Mouse (Mus musculus): ENCODE results near the gene Cdr1.

Cdr1 gene

GRCm38 (mm10) chrX:61185458-61185857 is at the start of gene Cdr1:
Cdr1 (minus strand) TSS chrX:61185558.
- DNase-seq (ENCODE audit: low spot score): no peak

GRCm38 (mm10) chrX:61185869-61186268 is 511 bp upstream of the Cdr1 start:
- no peak for DNase-seq (ENCODE audit: low spot score)

- DNase-seq (ENCODE audit: low spot score): peak; percentile 8
Observed at GRCm38 (mm10) chrX:61166519-61166918, 18.8 kb downstream of the Cdr1 start.

- DNase-seq (ENCODE audit: low spot score): no peak
Observed at GRCm38 (mm10) chrX:61161249-61161648, 24.1 kb downstream of the Cdr1 start.

GRCm38 (mm10) chrX:61154657-61155256 is 30.6 kb downstream of the Cdr1 start:
- DNase-seq (ENCODE audit: low spot score): no peak

GRCm38 (mm10) chrX:61154246-61154645 is 31.1 kb downstream of the Cdr1 start:
- no peak for DNase-seq (ENCODE audit: low spot score)

- DNase-seq (ENCODE audit: low spot score): no peak
Observed at GRCm38 (mm10) chrX:61146569-61146968, 38.8 kb downstream of the Cdr1 start.

- no peak for DNase-seq (ENCODE audit: low spot score)
Observed at GRCm38 (mm10) chrX:61145416-61145815, 39.9 kb downstream of the Cdr1 start.

- no peak for DNase-seq (ENCODE audit: low spot score)
Observed at GRCm38 (mm10) chrX:61134592-61134991, 50.8 kb downstream of the Cdr1 start.

Data from adipocyte (in vitro differentiated cells).